In the genomic region with DNA sequence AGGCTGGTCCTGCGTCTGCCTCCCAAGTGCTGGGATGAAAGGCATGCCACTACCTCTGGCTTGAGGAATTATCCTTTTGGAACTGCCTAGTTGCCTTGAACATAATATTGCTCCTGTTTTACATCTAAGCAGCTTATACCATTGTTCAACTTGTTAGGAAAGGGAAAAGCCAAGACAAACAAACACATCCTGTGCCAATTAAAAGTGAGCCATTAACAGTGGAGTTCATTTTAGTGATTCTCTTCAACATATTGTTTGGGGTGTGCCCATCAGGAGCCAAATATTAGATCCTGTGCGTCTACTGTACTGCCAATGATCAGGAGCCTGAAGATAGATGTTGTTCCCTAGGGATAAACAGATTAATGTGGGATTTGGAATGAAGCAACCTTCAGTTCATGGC, we compare ENCODE assay signal across 18 mouse cellular contexts.
"Had no signal": no experiment of that assay in that cellular context is flagged by ENCODE, and none has a peak within 500 bp of the region (broad histone marks: within the 10 kb centered on the region; RNA-seq: fewer than 3 reads in every experiment).

No protein-coding gene starts in this region.

- H3K4me3 ChIP-seq: kidney, embryonic 15.5 days; liver, embryonic 13.5 days; midbrain, embryonic 13.5 days; myocyte; neural tube, embryonic 13.5 days; stomach, embryonic 15.5 days had no signal

- H3K27ac ChIP-seq: kidney, embryonic 15.5 days; liver, embryonic 13.5 days; macrophage; midbrain, embryonic 13.5 days; neural tube, embryonic 13.5 days; stomach, embryonic 15.5 days had no signal

- H3K9me3 ChIP-seq: kidney, embryonic 15.5 days; liver, embryonic 13.5 days; midbrain, embryonic 13.5 days; neural tube, embryonic 13.5 days; stomach, embryonic 15.5 days had no signal

- ATAC-seq: inflammation-experienced regulatory T-cells, adult 6 months; intestine, embryonic 16.5 days; midbrain, embryonic 13.5 days; midbrain, embryonic 16.5 days had no signal

- H3K9ac ChIP-seq: kidney, embryonic 15.5 days; liver, embryonic 13.5 days; lung, embryonic 14.5 days; midbrain, embryonic 13.5 days; neural tube, embryonic 13.5 days; stomach, embryonic 15.5 days had no signal

- DNase-seq: kidney, adult 18-20 months; kidney, postnatal 10 days; kidney, postnatal 36 days; liver, embryonic 13.5 days; lung, embryonic 14.5 days; retina, postnatal 1 day; right cerebral cortex, postnatal 25 days; spleen, adult 18-20 months; thymus, postnatal 25 days had no signal

- H3K4me2 ChIP-seq: kidney, embryonic 15.5 days; liver, embryonic 13.5 days; lung, embryonic 14.5 days; midbrain, embryonic 13.5 days; neural tube, embryonic 13.5 days; stomach, embryonic 15.5 days had no signal

- H3K27me3 ChIP-seq: kidney, embryonic 15.5 days; liver, embryonic 13.5 days; midbrain, embryonic 13.5 days; neural tube, embryonic 13.5 days; stomach, embryonic 15.5 days had no signal
